Mouse (Mus musculus): ENCODE results near the gene P2rx6.

Gene P2rx6

GRCm38 (mm10) chr16:17626269-17626555 lies 64.5 kb downstream of the P2rx6 start:
- DNase-seq (ENCODE audit: low read depth), result no peak

All from 416B (cell line).